Mouse (Mus musculus): Measurements from ENCODE around the gene Slc46a3. TPM values are rescaled to one million over a fixed set of nuclear protein-coding genes. Genes with fewer than 3 reads are reported as not detected.

Slc46a3 gene
- polyA plus RNA-seq, 1 experiment: 2.4 TPM

DNA sequence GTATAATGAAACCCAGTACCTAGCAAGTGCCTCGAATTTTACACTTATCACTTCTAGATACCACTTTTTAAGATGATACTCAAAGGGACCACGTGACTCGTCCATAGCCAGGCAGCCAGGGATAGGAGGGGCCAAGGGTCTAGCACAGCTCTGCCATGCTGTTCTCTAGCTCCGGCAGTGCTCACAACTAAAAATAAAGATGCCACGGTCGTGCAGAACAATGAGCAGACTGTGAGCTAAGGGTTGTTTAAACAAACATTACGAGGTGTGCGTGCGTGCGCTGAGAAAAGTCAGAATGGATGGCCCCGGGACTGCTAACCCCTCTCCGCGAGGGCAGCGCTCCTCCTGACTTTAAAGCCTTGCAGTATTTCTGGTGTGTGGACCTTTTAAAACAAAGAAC, 61.8 kb downstream of the Slc46a3 start:
- TF ChIP-seq TCF12 (IDR thresholded peaks at IDR 0.05; ENCODE audit: insufficient read depth, poor library complexity, severe bottlenecking): no peak
- peak; percentile 10 for TF ChIP-seq USF1 (IDR thresholded peaks at IDR 0.05; ENCODE audit: low read depth)
- H3K79me2 ChIP-seq (ENCODE audit: control insufficient read depth, insufficient read depth): no peaks in the 10 kb centered on the region
- H3K4me2 ChIP-seq (ENCODE audit: low read depth): no peak overlapping the region
- H3K27me3 ChIP-seq (ENCODE audit: control insufficient read depth, insufficient read depth, insufficient read length): no peaks in the 10 kb centered on the region
- H3K4me3 ChIP-seq: no peak overlapping the region
- no peak overlapping the region for H3ac ChIP-seq (ENCODE audit: control insufficient read depth, insufficient read length)
- H3K36me3 ChIP-seq (ENCODE audit: control insufficient read depth, insufficient read depth): no peaks in the 10 kb centered on the region

DNA sequence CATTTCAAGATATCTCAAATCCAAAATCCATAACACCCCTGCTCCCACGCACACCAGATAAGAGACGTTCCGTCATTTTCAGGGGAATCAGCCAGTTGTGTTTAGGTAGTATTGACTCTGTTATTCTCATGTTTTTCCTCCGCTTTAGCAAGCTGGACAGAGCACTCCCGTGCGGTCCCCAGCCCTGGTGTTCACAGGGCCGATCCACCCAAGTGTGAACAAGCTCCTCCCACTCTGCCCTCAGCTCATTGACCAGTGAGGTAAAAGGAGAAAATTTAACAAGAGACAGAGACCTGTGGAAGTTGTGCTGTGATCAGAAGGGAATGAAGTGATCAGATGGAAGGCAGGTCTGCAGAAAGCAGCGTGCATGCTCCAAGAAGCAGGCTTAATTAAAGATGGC, 65.8 kb downstream of the Slc46a3 start:
- no peak overlapping the region for H3K4me2 ChIP-seq (ENCODE audit: low read depth)
- no peaks in the 10 kb centered on the region for H3K27me3 ChIP-seq (ENCODE audit: control insufficient read depth, insufficient read depth, insufficient read length)
- no peak for TF ChIP-seq POLR2AphosphoS2 (IDR thresholded peaks at IDR 0.05; ENCODE audit: insufficient read length, low read depth)
- H3K36me3 ChIP-seq (ENCODE audit: control insufficient read depth, insufficient read depth): no peaks in the 10 kb centered on the region
- no peak overlapping the region for H3ac ChIP-seq (ENCODE audit: control insufficient read depth, insufficient read length)
- no peaks in the 10 kb centered on the region for H3K79me2 ChIP-seq (ENCODE audit: control insufficient read depth, insufficient read depth)
- no peak overlapping the region for H3K4me3 ChIP-seq

Other genes starting within 250 kb of the Slc46a3 start
- 1.1 TPM for gene Flt1, start 168.8 kb downstream of the Slc46a3 start, polyA plus RNA-seq (2012; fragmentation: generic; extraction: Trizol)
- gene Pomp, start 34.4 kb downstream of the Slc46a3 start, polyA plus RNA-seq (2012; fragmentation: generic; extraction: Trizol): 220 TPM
- 0.05 TPM for gene Mtus2, start 62.5 kb upstream of the Slc46a3 start, polyA plus RNA-seq (2012; fragmentation: generic; extraction: Trizol)

Data from myocyte (in vitro differentiated cells).